Mouse (Mus musculus): Measurements from ENCODE around the gene Pbld2. TPM values are rescaled to one million over a fixed set of nuclear protein-coding genes. Genes with fewer than 3 reads are reported as not detected.

Pbld2 gene
- polyA plus RNA-seq, 2 experiments, result 1.8 to 2.3 TPM

GRCm38 (mm10) chr10:63096757-63097156, 72.6 kb downstream of the Pbld2 start:
- Histone ChIP-seq H3K27me3 (ENCODE audit: control insufficient read depth, insufficient read depth, low read length) (peaks cover 30% of the 10 kb centered on the region), H3K4me2 (ENCODE audit: low read depth) (no peak overlapping the region), H3K36me3 (replicated peaks; ENCODE audit: control insufficient read depth, insufficient read depth, low read depth) (no peaks in the 10 kb centered on the region), H3K4me3 (ENCODE audit: insufficient read depth in 1 of 2, low read depth in 2 of 2, low read length in 2 of 2) (no peak overlapping the region), H3K9me3 (ENCODE audit: control insufficient read depth, low read length) (no peaks in the 10 kb centered on the region), H3K9ac (replicated peaks) (no peak overlapping the region), H3K27ac (no peak overlapping the region), H3K4me1 (replicated peaks; ENCODE audit: control insufficient read depth in 2 of 2, insufficient read depth in 2 of 2, low read length in 1 of 2) (no peaks in the 10 kb centered on the region)
- TF ChIP-seq EP300 (IDR thresholded peaks at IDR 0.05; ENCODE audit: low read depth) (no peak), CTCF (IDR thresholded peaks at IDR 0.05; ENCODE audit: low read depth) (no peak)
- WGBS (ENCODE audit: insufficient replicate concordance), result 62% methylated on average over 2 of the region's 2 CpGs
- no peak for DNase-seq (ENCODE audit: low read depth in 3 of 3, low spot score in 3 of 3)
- ATAC-seq (ENCODE audit: insufficient read depth), result no peak

GRCm38 (mm10) chr10:63098191-63098590, 74.1 kb downstream of the Pbld2 start:
- Histone ChIP-seq H3K9me3 (ENCODE audit: control insufficient read depth, low read length) (no peaks in the 10 kb centered on the region), H3K4me2 (ENCODE audit: low read depth) (no peak overlapping the region), H3K9ac (replicated peaks) (no peak overlapping the region), H3K4me1 (replicated peaks; ENCODE audit: control insufficient read depth in 2 of 2, insufficient read depth in 2 of 2, low read length in 1 of 2) (no peaks in the 10 kb centered on the region), H3K36me3 (replicated peaks; ENCODE audit: control insufficient read depth, insufficient read depth, low read depth) (no peaks in the 10 kb centered on the region), H3K27ac (no peak overlapping the region), H3K4me3 (ENCODE audit: insufficient read depth in 1 of 2, low read depth in 2 of 2, low read length in 2 of 2) (no peak overlapping the region), H3K27me3 (ENCODE audit: control insufficient read depth, insufficient read depth, low read length) (peaks cover 33% of the 10 kb centered on the region)
- ATAC-seq (ENCODE audit: insufficient read depth), result no peak
- no peak for TF ChIP-seq EP300 (IDR thresholded peaks at IDR 0.05; ENCODE audit: low read depth)
- no peak for TF ChIP-seq CTCF (IDR thresholded peaks at IDR 0.05; ENCODE audit: low read depth)
- DNase-seq (ENCODE audit: low read depth in 3 of 3, low spot score in 3 of 3), result no peak
- 58% methylated on average over 12 of the region's 12 CpGs for WGBS (ENCODE audit: insufficient replicate concordance)

GRCm38 (mm10) chr10:63099521-63099920, 75.4 kb downstream of the Pbld2 start, which contains the start of gene Atoh7:
Gene Atoh7, plus strand, starts transcription at chr10:63099651.
- DNase-seq (ENCODE audit: low read depth in 3 of 3, low spot score in 3 of 3), result no peak

GRCm38 (mm10) chr10:63099941-63100562, 75.9 kb downstream of the Pbld2 start:
- H3K4me1 ChIP-seq (replicated peaks; ENCODE audit: control insufficient read depth in 2 of 2, insufficient read depth in 2 of 2, low read length in 1 of 2), result no peaks in the 10 kb centered on the region
- no peaks in the 10 kb centered on the region for H3K9me3 ChIP-seq (ENCODE audit: control insufficient read depth, low read length)
- peak overlapping the region; percentile 27 to 49 for H3K4me3 ChIP-seq (ENCODE audit: insufficient read depth in 1 of 2, low read depth in 2 of 2, low read length in 2 of 2)
- TF ChIP-seq CTCF (IDR thresholded peaks at IDR 0.05; ENCODE audit: low read depth), result no peak
- TF ChIP-seq EP300 (IDR thresholded peaks at IDR 0.05; ENCODE audit: low read depth), result no peak
- H3K27ac ChIP-seq, result no peak overlapping the region
- peak overlapping the region; percentile 67 for H3K4me2 ChIP-seq (ENCODE audit: low read depth)
- WGBS (ENCODE audit: insufficient replicate concordance), result under 1% methylated on average over 62 of the region's 62 CpGs
- DNase-seq (ENCODE audit: low read depth in 3 of 3, low spot score in 3 of 3) (no peak), ATAC-seq (ENCODE audit: insufficient read depth) (no peak)
- peaks cover 33% of the 10 kb centered on the region for H3K27me3 ChIP-seq (ENCODE audit: control insufficient read depth, insufficient read depth, low read length)
- H3K36me3 ChIP-seq (replicated peaks; ENCODE audit: control insufficient read depth, insufficient read depth, low read depth), result no peaks in the 10 kb centered on the region
- no peak overlapping the region for H3K9ac ChIP-seq (replicated peaks)

More at GRCm38 (mm10) chr10:63099521-63099920, 75.4 kb downstream of the Pbld2 start, which contains the start of gene Atoh7:
- no peak for ATAC-seq (ENCODE audit: insufficient read depth)
- H3K27me3 ChIP-seq (ENCODE audit: control insufficient read depth, insufficient read depth, low read length), result peaks cover 33% of the 10 kb centered on the region
- peak within 1 kb of the TSS; percentile 67 for H3K4me2 ChIP-seq (ENCODE audit: low read depth)
- H3K4me1 ChIP-seq (replicated peaks; ENCODE audit: control insufficient read depth in 2 of 2, insufficient read depth in 2 of 2, low read length in 1 of 2), result no peaks in the 10 kb centered on the region
- H3K9ac ChIP-seq (replicated peaks), result no peak within 1 kb of the TSS
- no peaks in the 10 kb centered on the region for H3K36me3 ChIP-seq (replicated peaks; ENCODE audit: control insufficient read depth, insufficient read depth, low read depth)
- peak within 1 kb of the TSS; percentile 27 to 49 for H3K4me3 ChIP-seq (ENCODE audit: insufficient read depth in 1 of 2, low read depth in 2 of 2, low read length in 2 of 2)
- 15% methylated on average over 16 of the region's 16 CpGs for WGBS (ENCODE audit: insufficient replicate concordance)
- no peak for TF ChIP-seq CTCF (IDR thresholded peaks at IDR 0.05; ENCODE audit: low read depth)
- no peak for TF ChIP-seq EP300 (IDR thresholded peaks at IDR 0.05; ENCODE audit: low read depth)
- H3K27ac ChIP-seq, result no peak within 1 kb of the TSS
- H3K9me3 ChIP-seq (ENCODE audit: control insufficient read depth, low read length), result no peaks in the 10 kb centered on the region

GRCm38 (mm10) chr10:63100657-63101056, 76.5 kb downstream of the Pbld2 start:
- Histone ChIP-seq H3K9me3 (ENCODE audit: control insufficient read depth, low read length) (no peaks in the 10 kb centered on the region), H3K9ac (replicated peaks) (no peak overlapping the region), H3K4me1 (replicated peaks; ENCODE audit: control insufficient read depth in 2 of 2, insufficient read depth in 2 of 2, low read length in 1 of 2) (no peaks in the 10 kb centered on the region), H3K27me3 (ENCODE audit: control insufficient read depth, insufficient read depth, low read length) (peaks cover 33% of the 10 kb centered on the region), H3K36me3 (replicated peaks; ENCODE audit: control insufficient read depth, insufficient read depth, low read depth) (no peaks in the 10 kb centered on the region), H3K4me2 (ENCODE audit: low read depth) (peak overlapping the region; percentile 67), H3K4me3 (ENCODE audit: insufficient read depth in 1 of 2, low read depth in 2 of 2, low read length in 2 of 2) (peak overlapping the region in 1 of 2 experiments; percentile 49; a peak in 2 of 4 replicates), H3K27ac (no peak overlapping the region)
- ATAC-seq (ENCODE audit: insufficient read depth) (no peak), DNase-seq (ENCODE audit: low read depth in 3 of 3, low spot score in 3 of 3) (no peak)
- WGBS (ENCODE audit: insufficient replicate concordance), result 20% methylated on average over 9 of the region's 9 CpGs
- TF ChIP-seq CTCF (IDR thresholded peaks at IDR 0.05; ENCODE audit: low read depth) (no peak), EP300 (IDR thresholded peaks at IDR 0.05; ENCODE audit: low read depth) (no peak)

Other genes with a start within 250 kb of the Pbld2 start
- gene Ccar1, start 232.0 kb upstream of the Pbld2 start, polyA plus RNA-seq (2012; rRNA removed), result 18.7 and 26.0 TPM in 2 replicates
- 44.9 and 55.3 TPM in 2 replicates for gene Ccar1, start 232.0 kb upstream of the Pbld2 start, polyA plus RNA-seq (2014; fragmentation: Nextera tagmentation; extraction: Ambion mirVana)
- 0.21 and 0.23 TPM in 2 replicates for gene Tet1, start 115.3 kb upstream of the Pbld2 start, polyA plus RNA-seq (2012; rRNA removed)
- 0.99 and 1.9 TPM in 2 replicates for gene Tet1, start 115.3 kb upstream of the Pbld2 start, polyA plus RNA-seq (2014; fragmentation: Nextera tagmentation; extraction: Ambion mirVana)
- 4.8 and 6.2 TPM in 2 replicates for gene Slc25a16, start 103.7 kb upstream of the Pbld2 start, polyA plus RNA-seq (2012; rRNA removed)
- 7.0 and 8.9 TPM in 2 replicates for gene Slc25a16, start 103.7 kb upstream of the Pbld2 start, polyA plus RNA-seq (2014; fragmentation: Nextera tagmentation; extraction: Ambion mirVana)
- 23.1 and 30.2 TPM in 2 replicates for gene Dna2, start 77.3 kb upstream of the Pbld2 start, polyA plus RNA-seq (2012; rRNA removed)
- gene Dna2, start 77.3 kb upstream of the Pbld2 start, polyA plus RNA-seq (2014; fragmentation: Nextera tagmentation; extraction: Ambion mirVana), result 27.8 and 30.5 TPM in 2 replicates
- 0.53 and 1.1 TPM in 2 replicates for gene Rufy2, start 44.1 kb upstream of the Pbld2 start, polyA plus RNA-seq (2012; rRNA removed)
- 1.3 and 1.4 TPM in 2 replicates for gene Rufy2, start 44.1 kb upstream of the Pbld2 start, polyA plus RNA-seq (2014; fragmentation: Nextera tagmentation; extraction: Ambion mirVana)
- 13.8 and 23.2 TPM in 2 replicates for gene Hnrnph3, start 98 bp upstream of the Pbld2 start, polyA plus RNA-seq (2012; rRNA removed)
- gene Hnrnph3, start 98 bp upstream of the Pbld2 start, polyA plus RNA-seq (2014; fragmentation: Nextera tagmentation; extraction: Ambion mirVana), result 12.4 and 13.6 TPM in 2 replicates
- gene Pbld1, start 35.8 kb downstream of the Pbld2 start, polyA plus RNA-seq (2012; rRNA removed), result 3.1 and 3.8 TPM in 2 replicates
- 4.9 and 5.2 TPM in 2 replicates for gene Pbld1, start 35.8 kb downstream of the Pbld2 start, polyA plus RNA-seq (2014; fragmentation: Nextera tagmentation; extraction: Ambion mirVana)
- gene Atoh7, start 75.3 kb downstream of the Pbld2 start, polyA plus RNA-seq (2012; rRNA removed), result 0.02 TPM in 1 of 2 replicates, not detected in the other
- gene Atoh7, start 75.3 kb downstream of the Pbld2 start, polyA plus RNA-seq (2014; fragmentation: Nextera tagmentation; extraction: Ambion mirVana), result not detected in 2 replicates
- 0.02 and 0.03 TPM in 2 replicates for gene Mypn, start 179.6 kb downstream of the Pbld2 start, polyA plus RNA-seq (2012; rRNA removed)
- gene Mypn, start 179.6 kb downstream of the Pbld2 start, polyA plus RNA-seq (2014; fragmentation: Nextera tagmentation; extraction: Ambion mirVana), result 0.05 and 0.13 TPM in 2 replicates
- 15.3 and 21.5 TPM in 2 replicates for gene Herc4, start 219.5 kb downstream of the Pbld2 start, polyA plus RNA-seq (2012; rRNA removed)
- 33.7 and 34.3 TPM in 2 replicates for gene Herc4, start 219.5 kb downstream of the Pbld2 start, polyA plus RNA-seq (2014; fragmentation: Nextera tagmentation; extraction: Ambion mirVana)